Comparison of ENCODE assay signal across 8 mouse cellular contexts in the genomic region with DNA sequence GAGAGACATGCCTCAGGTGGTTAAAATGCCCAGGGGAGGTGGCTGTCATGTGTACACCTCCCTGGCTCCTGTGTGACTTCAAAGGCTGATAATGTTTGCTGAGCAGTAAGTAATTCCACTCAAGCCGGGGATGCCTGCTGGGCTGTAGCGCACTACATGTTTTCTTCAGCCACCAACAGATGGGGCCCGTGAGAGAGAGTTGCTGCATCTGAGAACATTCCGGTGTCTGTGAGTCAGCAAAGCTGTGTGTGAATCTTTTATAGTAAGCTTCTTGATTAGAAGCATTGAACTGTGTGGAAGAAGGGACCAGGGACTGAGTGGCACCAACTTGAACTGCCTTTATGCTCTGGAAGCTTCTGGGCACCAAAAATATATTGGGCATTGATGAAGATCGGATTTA. TPM values are rescaled to one million over a fixed set of nuclear protein-coding genes. Genes with fewer than 3 reads are reported as not detected.
DNase-seq lines count a peak whose midpoint lies in the region; ATAC-seq and TF ChIP-seq lines count a peak whose summit lies in the region.

No protein-coding gene starts in this region.

- ATAC-seq in megakaryocyte, adult 5-6 weeks (ENCODE audit: poor library complexity, severe bottlenecking): peak; percentile 89

- peak; percentile 78 for DNase-seq in adipocyte (ENCODE audit: low spot score)
- DNase-seq in gastrocnemius, postnatal 10 days: peak; percentile 67
- peak; percentile 18 for DNase-seq in hindlimb bud, embryonic 11.5 days (ENCODE audit: extremely low spot score, low read depth, low spot score)
- DNase-seq in left cerebral cortex, adult 18-20 months (ENCODE audit: low spot score in 2 of 2): peak; percentile 76 to 86
- peak; percentile 90 for DNase-seq in right cerebral cortex, adult 18-20 months
- DNase-seq in urinary bladder, adult 18-20 months (ENCODE audit: low spot score in 2 of 2): peak; percentile 50 to 67

- H3K27ac ChIP-seq in cortical plate, adult 2 months (ENCODE audit: insufficient read depth, low read length): peak overlapping the region; percentile 41

- H3K4me1 ChIP-seq in cortical plate, adult 2 months (ENCODE audit: control insufficient read depth, insufficient read depth, low read length): peaks cover 14% of the 10 kb centered on the region

- no peak overlapping the region for H3K4me3 ChIP-seq in cortical plate, adult 2 months (ENCODE audit: insufficient read depth, low read length)

- TF ChIP-seq CTCF in cortical plate, adult 2 months (IDR thresholded peaks at IDR 0.05; ENCODE audit: extremely low read depth, insufficient read depth, low read length): peak; percentile 60

- no peak for TF ChIP-seq POLR2A in cortical plate, adult 2 months (IDR thresholded peaks at IDR 0.05; ENCODE audit: extremely low read depth, insufficient read depth, low read length)

RNA-seq across cellular contexts. Expression of gene Wdfy2, which starts 42.0 kb away (rescaled TPM):
- polyA plus RNA-seq in cortical plate, adult 2 months (2012; rRNA removed): 10.7 and 11.0 TPM in 2 replicates
- total RNA-seq in gastrocnemius, postnatal 10 days (2021): 10 to 100 TPM in 1 of 2 experiments, 1 to 10 TPM in 1; 8.9 to 10.1 TPM
- total RNA-seq in left cerebral cortex, adult 18-20 months (2021): 10 to 100 TPM; 13.7 to 14.1 TPM
- total RNA-seq in megakaryocyte, adult 5-6 weeks (2015): 35.4 and 35.8 TPM in 2 replicates
- 45.7 and 51.7 TPM in 2 replicates for total RNA-seq in megakaryocyte, adult 5-6 weeks (2017)

Comparison
In these comparisons a context has a peak if more than half of its experiments do, and no peak if none do; other contexts are left out.
1. DNase-seq: peak in every context shown above with its lines; median percentile 90 in right cerebral cortex, adult 18-20 months; 81 in left cerebral cortex, adult 18-20 months; 78 in adipocyte; 67 in gastrocnemius, postnatal 10 days; 58 in urinary bladder, adult 18-20 months; 18 in hindlimb bud, embryonic 11.5 days.